9 mouse cellular contexts compared by ENCODE assay signal in the genomic region with DNA sequence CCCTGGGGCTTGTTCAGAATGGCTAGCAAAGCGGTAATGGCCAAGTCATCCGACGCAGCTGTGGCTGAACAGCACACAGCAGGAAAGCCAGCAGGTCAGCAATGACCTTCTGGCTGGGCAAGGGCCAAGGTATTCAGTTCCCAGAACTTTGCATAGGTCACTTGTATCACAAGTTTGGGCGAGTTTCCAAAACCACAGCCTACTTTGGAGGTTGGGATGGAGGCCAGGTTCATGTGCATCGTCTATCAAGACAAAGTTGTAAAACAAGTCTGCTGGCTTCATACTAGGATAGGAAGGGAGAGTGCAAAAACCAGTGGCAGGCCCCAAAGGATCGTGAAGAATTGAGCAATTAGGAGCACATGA.
DNase-seq lines count a peak whose midpoint lies in the region; ATAC-seq and TF ChIP-seq lines count a peak whose summit lies in the region.
"Had no signal": no experiment of that assay in that cellular context is flagged by ENCODE, and none has a peak within 500 bp of the region (broad histone marks: within the 10 kb centered on the region; RNA-seq: fewer than 3 reads in every experiment).

No protein-coding gene starts in this region.

- 46% methylated on average over 6 of the region's 6 CpGs for WGBS in kidney, embryonic 14.5 days
- WGBS in kidney, adult 2 months, result 14% methylated on average over 6 of the region's 6 CpGs
- WGBS in neural tube, embryonic 15.5 days, result 43% methylated on average over 6 of the region's 6 CpGs

- no peak overlapping the region for H3K9ac ChIP-seq in kidney, embryonic 14.5 days (ENCODE audit: low read depth, low read length)
- no peak overlapping the region for H3K9ac ChIP-seq in neural tube, embryonic 15.5 days (replicated peaks)

- H3K4me3 ChIP-seq in kidney, embryonic 14.5 days (ENCODE audit: low read length), result no peak overlapping the region
- no peak overlapping the region for H3K4me3 ChIP-seq in kidney, adult 2 months (ENCODE audit: insufficient read depth, low read depth, low read length)
- no peak overlapping the region for H3K4me3 ChIP-seq in neural tube, embryonic 15.5 days (replicated peaks)

- H3K27ac ChIP-seq in kidney, embryonic 14.5 days (ENCODE audit: low read depth, low read length), result no peak overlapping the region
- H3K27ac ChIP-seq in kidney, adult 2 months (ENCODE audit: insufficient read depth, low read depth, low read length), result peak overlapping the region; percentile 78
- H3K27ac ChIP-seq in neural tube, embryonic 15.5 days (replicated peaks), result no peak overlapping the region

- TF ChIP-seq POLR2A in brain, embryonic 14.5 days (IDR thresholded peaks at IDR 0.05; ENCODE audit: borderline replicate concordance, extremely low read depth, insufficient read depth, insufficient read length, poor library complexity, severe bottlenecking), result no peak
- no peak for TF ChIP-seq POLR2A in kidney, adult 2 months (IDR thresholded peaks at IDR 0.05; ENCODE audit: low read depth, low read length)

- TF ChIP-seq CTCF in brain, embryonic 14.5 days (IDR thresholded peaks at IDR 0.05; ENCODE audit: borderline replicate concordance, extremely low read depth, insufficient read depth, insufficient read length), result no peak
- no peak for TF ChIP-seq CTCF in kidney, adult 2 months (conservative IDR thresholded peaks at IDR 0.05; ENCODE audit: insufficient read depth, insufficient read length, low read depth, low read length)

- no peaks in the 10 kb centered on the region for H3K36me3 ChIP-seq in kidney, embryonic 14.5 days (ENCODE audit: control insufficient read depth, insufficient read depth, low read length)
- H3K36me3 ChIP-seq in kidney, adult 2 months (ENCODE audit: control insufficient read depth, insufficient read depth, low read length), result no peaks in the 10 kb centered on the region
- H3K36me3 ChIP-seq in neural tube, embryonic 15.5 days, result no peaks in the 10 kb centered on the region

- no peaks in the 10 kb centered on the region for H3K4me1 ChIP-seq in kidney, embryonic 14.5 days (ENCODE audit: control insufficient read depth, insufficient read depth, low read length)
- peaks cover 8% of the 10 kb centered on the region; the same call in 1 of the 2 replicates for H3K4me1 ChIP-seq in kidney, adult 2 months (ENCODE audit: control insufficient read depth, insufficient read depth, low read length)
- H3K4me1 ChIP-seq in neural tube, embryonic 15.5 days, result peaks cover 9% of the 10 kb centered on the region

- peak; percentile 92 for DNase-seq in kidney, adult 11 months
- DNase-seq in brain, embryonic 14.5 days (ENCODE audit: low read depth), result peak; percentile 32
- DNase-seq in kidney, adult 2 months, result peak; percentile 95
- no peak for DNase-seq in spleen, postnatal 14 days (ENCODE audit: low spot score in 2 of 2)
- no peak for DNase-seq in frontal cortex, adult 2 months (ENCODE audit: extremely low spot score in 1 of 2, low spot score in 1 of 2)

- no peaks in the 10 kb centered on the region for H3K9me3 ChIP-seq in kidney, embryonic 14.5 days (ENCODE audit: control insufficient read depth, low read length)
- H3K9me3 ChIP-seq in neural tube, embryonic 15.5 days (replicated peaks), result no peaks in the 10 kb centered on the region

- no peak overlapping the region for H3K4me2 ChIP-seq in kidney, embryonic 14.5 days (replicated peaks; ENCODE audit: low read depth, low read length)
- no peak overlapping the region for H3K4me2 ChIP-seq in neural tube, embryonic 15.5 days

- ATAC-seq in kidney, embryonic 14.5 days (ENCODE audit: low FRiP score, low TSS enrichment), result no peak
- ATAC-seq in neural tube, embryonic 15.5 days (ENCODE audit: low FRiP score), result peak; percentile 50
- no peak for ATAC-seq in frontal cortex, adult (ENCODE audit: low TSS enrichment)
- ATAC-seq: intestine, postnatal 0 days had no signal

- no peaks in the 10 kb centered on the region for H3K27me3 ChIP-seq in kidney, embryonic 14.5 days (ENCODE audit: control insufficient read depth, insufficient read depth, low read length)
- H3K27me3 ChIP-seq in kidney, adult 2 months (replicated peaks; ENCODE audit: control insufficient read depth, insufficient read depth, low read length), result no peaks in the 10 kb centered on the region
- H3K27me3 ChIP-seq in neural tube, embryonic 15.5 days (replicated peaks), result no peaks in the 10 kb centered on the region

Comparison
In these comparisons a context has a peak if more than half of its experiments do, and no peak if none do; other contexts are left out.
1. DNase-seq: peak in kidney, adult 11 months (single experiment), brain, embryonic 14.5 days (single experiment) and kidney, adult 2 months (single experiment); none in spleen, postnatal 14 days (0 of 2) and frontal cortex, adult 2 months (0 of 2).